Mouse (Mus musculus) stomach, embryonic 14.5 days (tissue): Measurements from ENCODE around the gene Gm17416. TPM values are rescaled to one million over a fixed set of nuclear protein-coding genes. Genes with fewer than 3 reads are reported as not detected.

Experiments
- ATAC-seq: fragments of 200-750 bp; cut with Nextera tagmentation; 2 replicates; pipeline ENCODE4 v1.8.0; 2017; ENCODE audit warnings: low read depth, moderate TSS enrichment; ENCODE audit not compliant: insufficient number of reproducible peaks, insufficient read depth, low FRiP score
- H3K27ac ChIP-seq: fragments of 300-500 bp; sonication (generic); 2 replicates; pipeline ENCODE4 v1.5.1; 2014; ENCODE audit warnings: mild to moderate bottlenecking, low read length, moderate library complexity, mixed read lengths
- H3K27me3 ChIP-seq: fragments of 300-500 bp; sonication (generic); 2 replicates; pipeline ENCODE4 v1.6.1; 2014; ENCODE audit warnings: low read length, control low read depth, mixed read lengths; ENCODE audit not compliant: control insufficient read depth, insufficient read depth
- H3K36me3 ChIP-seq: fragments of 300-500 bp; sonication (generic); 2 replicates; pipeline ENCODE4 v1.6.1; 2014; ENCODE audit warnings: mild to moderate bottlenecking, control low read depth, low read length, moderate library complexity, mixed read lengths; ENCODE audit not compliant: control insufficient read depth, insufficient read depth
- H3K4me1 ChIP-seq: fragments of 300-500 bp; sonication (generic); 2 replicates; pipeline ENCODE4 v1.6.1; 2014; ENCODE audit warnings: low read length, control low read depth, mixed read lengths; ENCODE audit not compliant: control insufficient read depth, insufficient read depth
- H3K4me2 ChIP-seq: fragments of 300-500 bp; sonication (generic); replicated peaks from 2 replicates; pipeline ENCODE4 v1.6.1; 2014; ENCODE audit warnings: low read depth, low read length, control low read depth
- H3K4me3 ChIP-seq: fragments of 300-500 bp; sonication (generic); 2 replicates; pipeline ENCODE4 v1.5.1; 2014; ENCODE audit warnings: low read depth, low read length, control low read depth
- H3K9ac ChIP-seq: fragments of 300-500 bp; sonication (generic); replicated peaks from 2 replicates; pipeline ENCODE4 v1.6.1; 2014; ENCODE audit warnings: low read depth, mild to moderate bottlenecking, control low read depth, low read length, moderate library complexity, mixed read lengths
- H3K9me3 ChIP-seq: fragments of 300-500 bp; sonication (generic); 2 replicates; pipeline ENCODE4 v1.6.1; 2016; ENCODE audit warnings: low read depth, low read length, control low read depth; ENCODE audit not compliant: control insufficient read depth
- WGBS: fragments of 180-500 bp; shearing (Covaris S2); extraction: QIAGEN DNeasy Blood & Tissue Kit; methylation state at CpG from one replicate; pipeline ENCODE4 v1.1.7; 2014; 5-methylcytosine and 5-hydroxymethylcytosine counted together
- polyA plus RNA-seq: library from polyadenylated mRNA; unstranded; fragments of >200 nt; fragmentation: Nextera tagmentation; extraction: Ambion mirVana; gene quantifications from 2 replicates; pipeline ENCODE4 v1.2.1, GENCODE M21; 2014

Gene Gm17416
- polyA plus RNA-seq, result not detected in 2 replicates

DNA sequence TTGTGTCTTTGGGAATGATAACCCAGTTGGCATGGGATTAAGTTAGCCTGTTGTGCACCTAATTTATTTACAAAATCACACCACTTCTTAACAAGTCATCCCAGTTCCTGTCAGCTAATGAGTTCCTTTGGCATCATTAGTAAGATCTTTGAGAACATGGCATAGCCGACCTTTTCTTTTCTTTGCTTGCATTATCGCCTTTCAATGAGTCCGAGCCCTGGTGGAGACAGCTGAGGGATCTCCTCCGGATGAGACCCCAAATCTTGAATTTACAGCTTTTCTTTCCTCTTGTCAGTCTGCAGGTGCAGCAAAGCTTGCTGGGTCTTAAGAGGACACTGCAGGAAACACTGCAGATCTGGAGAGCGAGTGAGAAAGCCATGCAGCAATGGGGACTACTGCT is at the start of gene Gm17416:
TSS of gene Gm17416 (plus strand) at position 301 of the 400 bp plus-strand sequence.
- no peak within 1 kb of the TSS for H3K4me2 ChIP-seq
- no peaks in the 10 kb centered on the region for H3K9me3 ChIP-seq
- H3K4me3 ChIP-seq, result no peak within 1 kb of the TSS
- WGBS, result 85% methylated on average over 5 of the region's 5 CpGs
- no peak within 1 kb of the TSS for H3K27ac ChIP-seq
- H3K36me3 ChIP-seq, result no peaks in the 10 kb centered on the region
- no peak for ATAC-seq
- H3K27me3 ChIP-seq, result no peaks in the 10 kb centered on the region
- no peak within 1 kb of the TSS for H3K9ac ChIP-seq
- no peaks in the 10 kb centered on the region for H3K4me1 ChIP-seq

DNA sequence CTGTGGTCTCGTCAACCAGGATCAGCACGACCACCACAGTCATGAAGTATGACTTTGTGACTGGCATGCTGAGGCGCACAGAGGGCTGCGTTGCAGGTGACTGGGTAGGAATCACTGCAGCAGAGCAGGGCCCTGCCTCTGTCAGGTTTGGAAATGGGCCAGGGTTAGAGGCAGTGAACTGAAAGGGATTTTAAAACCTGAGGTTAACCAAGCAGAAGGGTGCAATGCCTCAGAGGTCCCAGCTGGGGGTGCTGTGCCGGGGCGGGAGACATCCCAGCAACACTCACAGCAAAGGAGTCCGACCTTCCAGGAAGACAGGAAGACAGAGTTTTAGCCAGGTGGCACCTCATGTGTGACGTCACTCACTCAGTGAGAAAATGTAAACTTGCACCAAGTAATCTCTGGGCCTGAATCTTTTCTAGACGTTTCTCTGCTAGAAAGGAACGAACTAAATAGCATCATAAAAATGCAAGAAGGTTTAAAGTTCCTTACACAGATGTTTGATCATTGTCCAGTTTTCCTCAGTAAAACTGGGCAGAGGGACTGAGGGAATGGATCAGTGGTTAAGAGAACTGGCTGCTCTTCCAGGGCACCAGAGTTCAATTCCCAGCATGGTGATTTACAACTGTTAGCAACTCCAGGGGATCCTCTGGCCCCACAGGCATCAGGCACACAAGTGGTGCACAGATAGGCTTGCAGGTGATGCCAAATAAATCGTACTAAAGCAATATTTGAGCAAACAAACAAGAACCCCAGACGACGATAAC is 29.0 kb upstream of the Gm17416 start, which contains the start of gene Defb29:
TSS of gene Defb29 (minus strand) at position 155 of the 767 bp plus-strand sequence.
- Histone ChIP-seq H3K9ac (no peak within 1 kb of the TSS), H3K4me1 (no peaks in the 10 kb centered on the region), H3K4me3 (no peak within 1 kb of the TSS), H3K27me3 (no peaks in the 10 kb centered on the region), H3K9me3 (no peaks in the 10 kb centered on the region), H3K27ac (no peak within 1 kb of the TSS), H3K4me2 (no peak within 1 kb of the TSS), H3K36me3 (no peaks in the 10 kb centered on the region)
- WGBS, result 47% methylated on average over 13 of the region's 13 CpGs
- ATAC-seq, result no peak

DNA sequence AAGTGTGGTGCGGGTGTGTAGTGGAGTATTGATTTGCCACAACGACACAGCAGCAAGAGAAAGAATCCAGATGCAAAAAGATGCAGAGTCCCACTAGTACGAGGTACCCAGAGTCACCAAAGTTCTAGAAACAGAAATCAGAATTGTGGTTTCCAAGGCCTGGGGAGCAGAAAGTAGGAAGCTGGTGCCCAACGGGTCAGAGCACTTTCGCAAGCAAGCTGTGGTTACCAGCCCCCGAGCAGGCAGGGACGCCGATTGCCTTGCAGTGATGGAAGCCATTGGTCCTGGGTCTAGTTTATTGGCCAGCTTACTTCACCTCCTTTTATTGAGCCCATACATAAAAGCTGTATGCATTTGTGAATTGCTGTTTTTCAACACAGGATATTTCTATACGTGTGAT is 27.2 kb upstream of the Gm17416 start:
- ATAC-seq, result no peak
- no peak overlapping the region for H3K4me2 ChIP-seq
- no peak overlapping the region for H3K9ac ChIP-seq
- no peaks in the 10 kb centered on the region for H3K9me3 ChIP-seq
- no peak overlapping the region for H3K27ac ChIP-seq
- H3K4me3 ChIP-seq, result no peak overlapping the region
- no peaks in the 10 kb centered on the region for H3K36me3 ChIP-seq
- 80% methylated on average over 9 of the region's 9 CpGs for WGBS
- H3K4me1 ChIP-seq, result no peaks in the 10 kb centered on the region
- H3K27me3 ChIP-seq, result no peaks in the 10 kb centered on the region

DNA sequence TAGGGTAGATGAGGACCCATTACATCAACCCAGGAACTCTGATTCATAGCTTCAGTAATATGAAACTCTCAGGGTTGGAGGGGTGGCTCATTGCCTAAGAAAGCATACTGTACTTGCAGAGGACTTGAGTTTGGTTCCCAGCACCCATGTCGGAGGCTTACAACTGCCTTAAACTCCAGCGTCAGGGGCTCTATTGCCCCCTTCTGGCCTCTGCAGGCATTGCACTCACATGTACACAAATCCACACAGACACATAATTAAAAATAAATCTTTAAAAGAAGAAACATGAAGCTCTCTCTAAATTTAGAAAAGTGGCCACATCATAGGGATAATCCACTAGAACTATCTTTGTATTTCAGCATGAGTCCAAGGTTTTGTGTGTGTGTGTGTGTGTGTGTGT is 26.2 kb upstream of the Gm17416 start:
- H3K36me3 ChIP-seq, result no peaks in the 10 kb centered on the region
- H3K4me2 ChIP-seq, result no peak overlapping the region
- H3K4me3 ChIP-seq, result no peak overlapping the region
- H3K4me1 ChIP-seq, result no peaks in the 10 kb centered on the region
- 77% methylated on average over 2 of the region's 2 CpGs for WGBS
- no peak overlapping the region for H3K27ac ChIP-seq
- no peak for ATAC-seq
- H3K27me3 ChIP-seq, result no peaks in the 10 kb centered on the region
- no peaks in the 10 kb centered on the region for H3K9me3 ChIP-seq
- no peak overlapping the region for H3K9ac ChIP-seq

DNA sequence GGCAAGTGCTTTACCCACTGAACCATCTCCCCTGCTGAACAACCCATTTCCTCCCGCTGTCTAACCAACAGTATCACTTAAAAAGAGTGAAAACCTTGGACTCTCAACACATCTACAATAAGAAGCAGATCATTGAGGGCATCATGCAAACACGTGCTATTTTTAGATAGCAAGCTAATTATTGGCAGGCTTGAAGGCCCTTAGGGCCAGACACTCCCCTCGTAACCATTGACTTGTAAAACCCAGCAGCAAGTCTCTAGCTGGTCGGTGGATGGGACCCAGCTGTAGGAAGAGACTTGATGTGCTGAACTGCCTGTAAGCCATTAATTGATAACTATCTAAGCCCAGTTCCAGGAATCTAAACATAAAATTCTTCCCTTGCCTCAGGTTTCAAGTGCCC is 25.7 kb upstream of the Gm17416 start:
- Histone ChIP-seq H3K4me1 (no peaks in the 10 kb centered on the region), H3K9ac (no peak overlapping the region), H3K36me3 (no peaks in the 10 kb centered on the region), H3K27me3 (no peaks in the 10 kb centered on the region), H3K9me3 (no peaks in the 10 kb centered on the region), H3K27ac (no peak overlapping the region), H3K4me3 (no peak overlapping the region), H3K4me2 (no peak overlapping the region)
- ATAC-seq, result no peak
- WGBS, result 64% methylated on average over 4 of the region's 4 CpGs

DNA sequence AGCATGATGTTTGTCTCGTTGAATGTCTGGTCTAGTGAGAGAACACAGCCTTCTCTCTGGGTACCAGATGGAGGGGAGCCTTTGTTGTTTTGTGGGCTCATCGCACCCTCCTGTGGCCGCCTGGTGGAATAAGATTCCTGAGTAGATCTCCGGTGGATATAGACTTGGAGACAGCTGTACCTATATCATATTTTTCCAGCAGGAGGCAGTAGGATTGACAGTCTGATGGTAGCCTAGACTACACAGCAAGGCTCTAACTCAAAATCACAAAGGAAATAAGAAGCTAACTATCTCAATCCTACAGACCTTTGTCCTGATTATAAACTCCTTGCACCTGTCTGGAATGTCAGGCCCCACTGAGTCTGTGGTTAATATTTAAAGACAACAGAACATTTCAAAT is 24.4 kb upstream of the Gm17416 start:
- H3K27ac ChIP-seq, result no peak overlapping the region
- H3K4me1 ChIP-seq, result no peaks in the 10 kb centered on the region
- 22% methylated on average over 4 of the region's 4 CpGs for WGBS
- H3K9ac ChIP-seq, result no peak overlapping the region
- no peak overlapping the region for H3K4me3 ChIP-seq
- no peaks in the 10 kb centered on the region for H3K9me3 ChIP-seq
- H3K4me2 ChIP-seq, result no peak overlapping the region
- ATAC-seq, result no peak
- no peaks in the 10 kb centered on the region for H3K27me3 ChIP-seq
- H3K36me3 ChIP-seq, result no peaks in the 10 kb centered on the region

DNA sequence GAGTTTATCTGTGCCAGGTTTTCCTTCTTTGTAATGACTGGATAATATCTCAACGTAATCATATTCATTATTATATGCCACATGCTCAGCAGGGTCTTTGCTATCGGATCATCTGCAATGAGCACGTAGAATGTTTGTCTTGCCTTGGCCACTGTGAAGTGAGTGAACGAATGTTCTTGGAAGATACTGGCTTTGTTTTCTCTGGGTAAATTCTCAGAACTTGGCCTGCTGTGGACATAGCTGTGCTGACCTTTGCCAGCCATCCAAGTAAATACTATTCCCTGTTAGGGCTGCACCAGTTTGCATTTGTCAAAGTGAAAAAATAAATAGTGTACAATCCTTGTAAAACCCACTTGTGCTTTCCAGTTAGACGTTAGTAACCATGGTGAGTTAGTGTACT is 21.0 kb upstream of the Gm17416 start:
- no peak for ATAC-seq
- 57% methylated on average over 5 of the region's 5 CpGs for WGBS
- Histone ChIP-seq H3K9ac (no peak overlapping the region), H3K27ac (no peak overlapping the region), H3K36me3 (no peaks in the 10 kb centered on the region), H3K4me2 (no peak overlapping the region), H3K27me3 (no peaks in the 10 kb centered on the region), H3K4me1 (no peaks in the 10 kb centered on the region), H3K4me3 (no peak overlapping the region), H3K9me3 (no peaks in the 10 kb centered on the region)

DNA sequence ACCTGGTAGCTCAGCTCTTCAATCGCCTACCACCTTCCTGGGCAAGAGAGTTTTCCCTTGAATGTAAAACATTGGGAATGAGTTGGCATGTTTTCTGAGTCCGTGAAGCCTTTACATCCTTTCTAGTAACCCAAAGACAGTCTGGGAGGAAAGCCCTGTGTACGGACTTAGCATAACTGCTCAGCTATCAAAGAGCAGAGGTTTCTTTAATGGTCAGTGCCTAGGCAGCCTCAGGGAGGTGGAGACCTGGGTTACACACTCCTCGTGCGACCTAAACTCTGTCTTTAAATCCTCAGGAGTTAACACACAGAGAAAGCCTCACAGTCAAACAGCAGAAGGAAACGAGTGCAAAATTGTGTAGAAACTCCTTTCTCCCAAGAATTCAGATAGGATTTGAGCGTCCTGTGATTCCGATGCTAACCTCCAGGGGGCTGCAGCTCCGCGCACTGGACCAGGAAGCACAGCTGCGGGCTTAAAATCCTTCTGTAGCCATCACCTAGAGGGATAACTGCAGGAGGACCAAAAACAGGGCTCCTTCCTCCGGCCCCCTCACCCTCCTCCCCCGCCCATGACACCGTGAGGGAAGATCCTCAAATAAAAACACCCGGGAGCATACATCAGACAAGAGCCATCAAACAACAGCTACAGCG is 15.2 kb upstream of the Gm17416 start:
- ATAC-seq, result no peak; the same call in 1 of the 2 replicates
- no peak overlapping the region for H3K4me3 ChIP-seq

More for the DNA sequence above, 15.2 kb upstream of the Gm17416 start:
- 14% methylated on average over 16 of the region's 16 CpGs for WGBS
- H3K9ac ChIP-seq, result no peak overlapping the region
- H3K4me2 ChIP-seq, result peak overlapping the region; percentile 13
- no peak overlapping the region for H3K27ac ChIP-seq
- H3K9me3 ChIP-seq, result no peaks in the 10 kb centered on the region
- no peaks in the 10 kb centered on the region for H3K36me3 ChIP-seq
- H3K27me3 ChIP-seq, result no peaks in the 10 kb centered on the region
- no peaks in the 10 kb centered on the region for H3K4me1 ChIP-seq
